Mouse (Mus musculus) erythroblast, embryonic 14.5 days (primary cell): ENCODE results near the gene Ugt3a2. TPM values are rescaled to one million over a fixed set of nuclear protein-coding genes. Genes with fewer than 3 reads are reported as not detected.

ENCODE experiments used
- H3K27me3 ChIP-seq: 2 replicates; pipeline ENCODE4 v1.6.1; 2012; ENCODE audit warnings: inconsistent platforms; ENCODE audit not compliant: control insufficient read depth
- H3K36me3 ChIP-seq: 2 replicates; pipeline ENCODE4 v1.6.1; 2012; ENCODE audit warnings: mild to moderate bottlenecking, inconsistent platforms; ENCODE audit not compliant: control insufficient read depth
- H3K4me1 ChIP-seq: 2 replicates; pipeline ENCODE4 v1.6.1; 2012; ENCODE audit warnings: inconsistent platforms; ENCODE audit not compliant: control insufficient read depth
- H3K4me3 ChIP-seq: replicated peaks from 2 replicates; pipeline ENCODE3; 2012; ENCODE audit warnings: moderate library complexity, mild to moderate bottlenecking, inconsistent platforms
- H3K9me3 ChIP-seq: 2 replicates; pipeline ENCODE4 v1.6.1; 2012; ENCODE audit warnings: low read length, inconsistent platforms, mixed read lengths; ENCODE audit not compliant: control insufficient read depth
- GATA1 ChIP-seq: IDR thresholded peaks from 2 replicates; pipeline ENCODE4 v1.6.1; 2012; ENCODE audit warnings: low read length, inconsistent platforms, mixed read lengths
- TAL1 ChIP-seq: IDR thresholded peaks from 3 replicates; pipeline ENCODE4 v1.6.1; 2012; ENCODE audit warnings: low read length, inconsistent platforms, mixed read lengths
- polyA plus RNA-seq: library from polyadenylated mRNA; stranded (reverse); fragments of >175 nt; gene quantifications from 2 replicates; pipeline ENCODE4 v1.2.3, GENCODE M21; 2012

Gene Ugt3a2
- polyA plus RNA-seq, 1 experiment: not detected

- TF ChIP-seq TAL1: no peak
- no peak for TF ChIP-seq GATA1
- Histone ChIP-seq H3K27me3 (no peaks in the 10 kb centered on the region), H3K4me1 (no peaks in the 10 kb centered on the region), H3K9me3 (no peaks in the 10 kb centered on the region), H3K36me3 (no peaks in the 10 kb centered on the region), H3K4me3 (no peak overlapping the region)
These were observed 74.1 kb downstream of the Ugt3a2 start for GRCm38 (mm10) chr15:9409475-9409874.

Other genes with a start within 250 kb of the Ugt3a2 start
- 0.01 and 0.10 TPM in 2 replicates for gene Lmbrd2, start 195.0 kb upstream of the Ugt3a2 start, polyA plus RNA-seq
- gene Skp2, start 180.1 kb upstream of the Ugt3a2 start, polyA plus RNA-seq: 0.09 and 0.18 TPM in 2 replicates
- gene Ugt3a1, start 58.7 kb upstream of the Ugt3a2 start, polyA plus RNA-seq: not detected in 2 replicates
- gene Capsl, start 100.5 kb downstream of the Ugt3a2 start, polyA plus RNA-seq: not detected in 2 replicates
- gene Il7r, start 194.6 kb downstream of the Ugt3a2 start, polyA plus RNA-seq: 0.01 and 0.02 TPM in 2 replicates